Mouse (Mus musculus): ENCODE results near the gene Zw10. TPM values are rescaled to one million over a fixed set of nuclear protein-coding genes. Genes with fewer than 3 reads are reported as not detected.

Gene Zw10
- total RNA-seq (2023) = 10 to 100 TPM; 19.1 to 22.4 TPM

GRCm38 (mm10) chr9:49055333-49056205 lies at the start of gene Zw10:
Zw10 (plus strand) TSS chr9:49055613.

GRCm38 (mm10) chr9:49081107-49081506 lies 25.7 kb downstream of the Zw10 start, which contains the start of gene Tmprss5:
Tmprss5 (plus strand) TSS chr9:49081260.

Other genes with a start within 250 kb of the Zw10 start
- 10 to 100 TPM; 24.6 to 25.3 TPM for gene Zbtb16, start 219.4 kb upstream of the Zw10 start, total RNA-seq (2023)
- not detected for gene Htr3a, start 144.5 kb upstream of the Zw10 start, total RNA-seq (2023)
- gene Htr3b, start 90.6 kb upstream of the Zw10 start, total RNA-seq (2023) = not detected
- 10 to 100 TPM; 12.1 to 16.5 TPM for gene Usp28, start 70.2 kb upstream of the Zw10 start, total RNA-seq (2023)
- not detected for gene Tmprss5, start 25.6 kb downstream of the Zw10 start, total RNA-seq (2023)
- not detected for gene Gm4894, start 194.9 kb downstream of the Zw10 start, total RNA-seq (2023)

Data from monocyte, adult 59 days (primary cell).